Mouse (Mus musculus) myocyte (in vitro differentiated cells): ENCODE results near the gene Stpg4.

Source experiments
- E2F4 ChIP-seq: IDR thresholded peaks from one replicate; pipeline ENCODE4 v1.6.1; 2011; ENCODE audit warnings: mild to moderate bottlenecking, control low read depth, moderate library complexity; ENCODE audit not compliant: insufficient read depth
- MYOD1 ChIP-seq, 3 experiments: IDR thresholded peaks; one replicate each; pipeline ENCODE4 v1.6.1; 2011; ENCODE audit warnings: control low read depth in 2 of 3, low read depth in 2 of 3, mild to moderate bottlenecking in 2 of 3, moderate library complexity in 1 of 3; ENCODE audit not compliant: insufficient read length in 2 of 3, control insufficient read depth in 1 of 3
- POLR2A ChIP-seq: IDR thresholded peaks from one replicate; pipeline ENCODE4 v1.6.1; 2011; ENCODE audit warnings: low read depth, mild to moderate bottlenecking, control low read depth, moderate library complexity; ENCODE audit not compliant: insufficient read length
- POLR2AphosphoS2 ChIP-seq: IDR thresholded peaks from one replicate; pipeline ENCODE4 v1.6.1; 2011; ENCODE audit warnings: low read depth, control low read depth; ENCODE audit not compliant: insufficient read length
- USF1 ChIP-seq: IDR thresholded peaks from one replicate; pipeline ENCODE4 v1.6.1; 2011; ENCODE audit warnings: low read depth, mild to moderate bottlenecking, control low read depth, moderate library complexity

DNA sequence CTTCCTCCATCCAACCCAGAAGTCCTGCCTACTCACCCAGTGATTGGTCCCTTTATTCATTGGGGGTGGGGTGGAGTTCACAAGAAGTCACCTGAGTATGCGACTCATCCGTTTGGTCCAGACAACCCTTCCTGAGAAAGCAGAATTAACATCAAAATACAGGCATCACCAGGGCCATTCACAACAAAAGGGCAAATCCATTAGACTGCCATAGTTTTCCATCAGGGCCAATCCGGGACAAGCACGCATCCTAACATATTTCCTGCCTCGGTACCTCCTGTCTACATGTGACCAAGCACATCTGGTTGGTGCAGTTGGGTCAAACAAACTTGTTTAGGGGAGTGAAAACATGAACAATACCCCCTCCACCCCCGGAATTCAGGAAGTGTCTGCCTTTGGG, 44.1 kb upstream of the Stpg4 start:
- TF ChIP-seq MYOD1 (IDR thresholded peaks at IDR 0.05; ENCODE audit: control insufficient read depth in 1 of 3, insufficient read length in 2 of 3, low read depth in 2 of 3) (no peak), POLR2A (no peak), USF1 (no peak), E2F4 (no peak), POLR2AphosphoS2 (no peak)
